Mouse (Mus musculus): ENCODE results near the gene Calr4.

DNA sequence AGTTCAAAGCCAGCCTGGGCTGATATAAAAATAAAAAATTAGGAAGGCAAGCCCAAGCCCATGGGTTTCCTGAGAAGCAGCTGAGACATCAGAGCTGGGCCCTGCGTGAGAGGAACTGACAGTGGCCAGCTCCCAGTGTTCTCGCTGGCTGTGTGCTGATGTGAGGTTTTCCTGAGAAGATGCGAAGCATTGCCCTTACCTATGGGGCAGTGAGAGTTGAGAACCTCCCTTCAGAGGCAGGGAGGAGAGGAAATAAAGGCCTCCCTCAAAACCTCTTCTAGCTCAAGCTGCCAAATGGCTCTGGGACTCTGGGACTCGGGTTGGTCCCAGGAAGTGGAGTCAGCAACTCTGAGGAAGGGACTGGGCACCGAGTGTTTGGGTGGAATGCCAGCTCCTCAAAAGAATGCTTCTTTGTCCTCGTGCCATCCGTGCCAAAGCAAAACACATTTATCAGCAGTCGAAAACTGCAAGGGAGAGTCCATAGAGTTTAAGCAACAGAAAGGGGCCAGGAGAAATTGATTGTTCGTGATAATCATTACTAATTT is 593 bp downstream of the Calr4 start:
- TF ChIP-seq POLR2A (IDR thresholded peaks at IDR 0.05; ENCODE audit: control insufficient read depth in 1 of 2, insufficient read depth in 1 of 2, low read depth in 1 of 2, low read length in 2 of 2, poor library complexity in 1 of 2) (no peak), CTCF (IDR thresholded peaks at IDR 0.05 in 2 of 3, conservative IDR thresholded peaks at IDR 0.05 in 1 of 3; ENCODE audit: control insufficient read depth in 1 of 3, insufficient read depth in 1 of 3, low read depth in 2 of 3, low read length in 3 of 3, poor library complexity in 1 of 3, severe bottlenecking in 1 of 3) (no peak), ETS1 (IDR thresholded peaks at IDR 0.05; ENCODE audit: low read depth, low read length) (no peak), USF1 (IDR thresholded peaks at IDR 0.05; ENCODE audit: low read depth, low read length) (no peak), SMC3 (IDR thresholded peaks at IDR 0.05; ENCODE audit: low read depth, low read length) (no peak), GATA1 (IDR thresholded peaks at IDR 0.05; ENCODE audit: low read depth, low read length) (no peak), NRF1 (IDR thresholded peaks at IDR 0.05; ENCODE audit: insufficient read depth, low read depth, low read length, poor library complexity, severe bottlenecking) (no peak), EP300 (IDR thresholded peaks at IDR 0.05; ENCODE audit: low read depth in 1 of 2, low read length in 2 of 2) (no peak), CHD2 (IDR thresholded peaks at IDR 0.05; ENCODE audit: low read length) (no peak), MXI1 (IDR thresholded peaks at IDR 0.05; ENCODE audit: low read depth, low read length) (no peak), UBTF (IDR thresholded peaks at IDR 0.05; ENCODE audit: borderline replicate concordance, insufficient read depth, low read depth, low read length) (no peak)

Measured in MEL (cell line).